Mouse (Mus musculus) inflammation-experienced regulatory T-cells, adult 6 months (primary cell): Measurements from ENCODE around the gene Sec22b. TPM values are rescaled to one million over a fixed set of nuclear protein-coding genes. Genes with fewer than 3 reads are reported as not detected.

Experiments
- ATAC-seq: one replicate; pipeline ENCODE4 v1.8.0; 2017
- polyA plus RNA-seq, 3 experiments: library from polyadenylated mRNA; unstranded; fragments of 100-300 nt; shearing (Covaris generic); gene quantifications; one replicate each; pipeline ENCODE4 v1.2.1; 2017

Gene Sec22b
- polyA plus RNA-seq, 3 experiments from 2014 or later: 74.0 to 102 (median 82.1) TPM

DNA sequence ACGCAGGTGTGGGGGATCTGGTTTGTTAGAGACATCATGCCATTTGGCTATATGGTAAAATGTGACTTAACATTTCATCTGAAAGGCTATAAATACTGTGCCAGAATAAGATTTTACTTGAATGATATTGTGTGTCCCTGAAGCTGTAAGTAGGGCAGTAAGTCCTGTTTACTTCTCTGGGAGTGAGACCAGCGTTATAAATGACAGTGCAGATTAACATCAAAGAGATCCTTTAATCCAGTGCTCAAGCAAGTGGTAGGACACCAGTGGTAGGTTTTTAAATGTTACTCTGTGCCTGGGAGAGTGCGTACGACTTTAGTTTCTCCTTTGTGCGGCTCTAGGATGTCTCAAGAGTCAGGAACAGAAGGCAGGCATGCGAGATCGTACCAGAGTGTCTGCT is 10.1 kb downstream of the Sec22b start:
- ATAC-seq: no peak

DNA sequence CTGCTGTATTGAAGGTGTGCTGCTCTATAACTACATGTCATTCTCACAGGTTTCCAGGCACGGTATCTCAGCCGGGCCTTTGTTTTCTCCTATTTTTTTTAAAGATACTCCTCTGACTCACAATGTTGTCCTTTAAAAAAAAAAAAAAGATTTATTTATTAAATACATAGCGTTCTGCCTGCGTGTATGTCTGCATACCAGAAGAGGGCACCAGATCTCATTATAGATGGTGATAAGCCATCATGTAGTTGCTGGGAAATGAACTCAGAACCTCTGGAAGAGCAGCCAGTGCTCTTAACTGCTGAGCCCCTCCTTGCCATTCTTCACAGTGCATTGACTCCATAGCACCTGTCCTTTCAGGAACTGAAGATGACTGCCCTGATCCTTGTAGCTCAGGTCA is 14.1 kb downstream of the Sec22b start:
- ATAC-seq: no peak

DNA sequence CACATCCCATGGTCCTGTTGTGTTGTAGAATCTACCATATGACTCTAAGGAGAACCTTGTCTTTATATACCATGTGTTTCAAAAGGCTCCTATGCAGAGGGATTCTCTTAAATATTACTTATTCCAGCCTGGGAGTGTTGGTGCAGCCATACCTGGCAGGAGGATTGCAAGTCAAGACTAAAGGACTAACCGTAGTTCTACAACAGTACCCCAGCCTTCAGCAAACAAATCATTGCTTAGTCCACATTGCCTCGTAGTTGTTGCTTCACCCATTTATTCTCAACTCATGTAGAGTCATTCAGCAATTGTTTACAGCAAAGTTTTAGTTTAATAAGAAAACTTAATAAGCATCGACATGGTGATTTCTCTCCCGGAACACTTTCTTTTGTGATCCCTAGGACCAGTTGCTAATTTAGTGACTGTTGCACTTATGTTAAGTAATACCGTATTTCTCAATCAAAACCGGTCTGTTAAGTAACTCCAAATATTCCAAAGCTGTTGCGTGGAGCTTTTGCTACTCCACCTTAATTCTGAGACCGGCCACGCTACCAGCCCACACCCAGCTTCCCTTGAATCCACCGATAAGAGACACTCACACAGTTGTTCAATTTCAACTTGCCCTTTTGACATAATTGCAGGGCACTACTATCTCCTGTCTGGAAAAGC is 18.0 kb downstream of the Sec22b start:
- ATAC-seq: no peak

DNA sequence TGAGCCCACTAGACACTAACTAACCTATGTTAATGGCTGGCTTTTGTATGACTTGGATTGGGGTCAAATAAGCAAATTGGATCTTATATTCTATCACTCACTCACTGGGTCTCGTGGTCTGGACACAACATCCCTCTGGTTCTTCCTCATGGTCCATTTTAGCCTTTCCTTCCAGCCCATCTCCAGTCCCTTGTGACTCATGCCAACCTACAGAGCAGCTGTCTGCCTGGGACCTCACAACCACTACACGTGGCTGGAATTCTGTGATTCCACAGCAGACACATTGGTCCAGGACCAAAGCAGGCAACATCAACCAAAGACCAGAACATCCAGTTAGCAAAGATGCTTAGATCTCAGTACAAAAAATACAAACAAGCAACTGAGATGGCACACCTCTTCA is 24.3 kb downstream of the Sec22b start:
- ATAC-seq: no peak

- ATAC-seq: no peak
Observed at GRCm38 (mm10) chr3:97927322-97927721, 26.3 kb downstream of the Sec22b start.

DNA sequence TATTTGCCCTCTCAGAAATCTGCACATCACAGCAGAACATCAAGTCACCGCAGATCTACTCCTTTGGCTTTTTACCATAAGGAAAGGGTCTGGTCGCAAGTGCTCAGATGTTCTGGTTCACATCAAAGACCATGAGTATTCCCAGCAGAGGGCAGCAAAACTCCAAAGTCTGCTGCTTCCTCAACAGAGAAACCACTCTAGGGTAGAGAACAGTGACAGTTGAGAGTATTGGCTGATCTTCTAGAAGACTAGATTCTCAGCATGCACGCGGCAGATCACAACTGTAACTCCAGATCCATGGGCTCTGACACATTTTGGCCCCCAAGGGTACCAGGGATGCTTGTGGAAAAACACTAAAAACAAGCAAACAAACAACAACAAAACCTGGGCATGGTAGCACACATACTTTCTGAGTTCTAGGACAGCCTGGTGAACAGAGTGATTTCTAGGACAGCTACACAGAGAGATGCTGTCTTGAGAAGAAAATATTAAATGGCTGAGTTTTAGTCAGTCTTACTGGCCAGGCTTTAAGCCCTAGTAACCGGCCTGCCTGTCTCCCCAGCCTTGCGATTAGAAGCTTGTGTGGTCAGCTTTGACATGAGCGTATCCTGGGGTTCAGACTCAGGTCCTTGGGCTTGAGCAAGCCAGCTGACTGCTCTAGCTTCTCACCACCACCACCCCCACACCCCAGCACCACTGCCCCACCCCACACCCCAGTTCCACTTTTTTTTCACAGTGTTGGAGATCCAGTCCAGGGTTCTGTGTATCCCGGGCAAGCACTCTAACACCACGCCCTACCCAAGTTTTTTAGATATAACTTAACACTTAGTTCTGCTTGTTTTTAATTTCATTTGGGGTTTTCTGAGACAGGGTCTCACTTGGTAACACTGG is 28.2 kb downstream of the Sec22b start:
- peak; percentile 38 for ATAC-seq

DNA sequence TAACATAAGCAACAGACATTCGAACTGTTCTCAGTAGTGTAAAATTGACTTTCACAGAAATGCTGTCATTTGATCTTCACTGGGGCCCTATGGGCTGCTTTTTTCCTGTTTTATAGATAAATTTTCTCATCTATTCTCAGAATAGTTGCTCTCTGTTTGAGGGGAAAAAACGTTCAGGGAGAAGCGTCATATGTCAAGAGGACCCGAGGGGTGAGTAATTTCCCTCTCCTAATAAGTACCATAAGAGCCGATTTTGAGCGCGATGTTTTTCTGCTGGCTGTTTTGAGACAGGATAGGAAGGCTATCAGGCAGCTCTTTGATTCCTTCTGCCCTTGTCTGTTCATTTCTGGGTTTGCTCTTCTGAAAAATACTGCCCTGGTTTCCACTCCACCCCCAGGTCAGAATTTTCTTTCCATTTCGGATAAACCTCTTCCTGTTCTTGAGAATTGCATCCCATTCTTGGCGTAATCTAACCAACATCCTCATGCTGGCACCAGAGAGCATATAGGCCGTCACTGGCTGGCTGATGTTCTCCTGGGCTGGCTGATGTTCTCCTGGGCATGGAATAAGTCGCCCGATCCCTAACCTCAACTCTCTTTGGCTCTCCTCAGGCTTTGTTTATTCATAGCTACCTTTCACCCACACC is 29.3 kb downstream of the Sec22b start:
- ATAC-seq: no peak

- no peak for ATAC-seq
Observed at GRCm38 (mm10) chr3:97930787-97931158, 29.8 kb downstream of the Sec22b start.

GRCm38 (mm10) chr3:97931310-97931885 is 30.4 kb downstream of the Sec22b start:
- no peak for ATAC-seq

DNA sequence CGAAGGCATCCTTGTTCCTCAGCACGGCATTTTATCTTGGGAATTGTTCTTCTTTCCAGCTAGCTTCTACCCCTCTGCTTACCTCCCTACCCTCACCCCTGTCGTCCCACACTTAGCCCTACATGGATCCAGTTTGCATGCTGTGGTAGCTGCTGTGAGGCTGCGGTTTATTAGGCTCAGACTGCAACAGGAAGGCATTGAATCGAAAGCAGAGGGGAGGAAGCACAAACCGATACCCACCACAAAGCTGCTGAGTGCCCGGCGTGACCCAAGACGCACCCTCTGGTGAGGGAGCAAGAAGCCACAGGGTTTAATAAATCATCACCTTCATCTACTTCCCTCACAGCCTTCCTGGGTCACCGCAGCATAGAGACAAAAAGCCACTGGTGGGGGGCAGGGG is 31.1 kb downstream of the Sec22b start:
- ATAC-seq: peak; percentile 64

- peak; percentile 12 for ATAC-seq
Observed at GRCm38 (mm10) chr3:97932771-97933170, 31.8 kb downstream of the Sec22b start.

- peak; percentile 27 for ATAC-seq
Observed at GRCm38 (mm10) chr3:97933251-97933650, 32.3 kb downstream of the Sec22b start.

- no peak for ATAC-seq
Observed at GRCm38 (mm10) chr3:97933811-97934210, 32.8 kb downstream of the Sec22b start.

- no peak for ATAC-seq
Observed at GRCm38 (mm10) chr3:97934331-97935300, 33.6 kb downstream of the Sec22b start.

DNA sequence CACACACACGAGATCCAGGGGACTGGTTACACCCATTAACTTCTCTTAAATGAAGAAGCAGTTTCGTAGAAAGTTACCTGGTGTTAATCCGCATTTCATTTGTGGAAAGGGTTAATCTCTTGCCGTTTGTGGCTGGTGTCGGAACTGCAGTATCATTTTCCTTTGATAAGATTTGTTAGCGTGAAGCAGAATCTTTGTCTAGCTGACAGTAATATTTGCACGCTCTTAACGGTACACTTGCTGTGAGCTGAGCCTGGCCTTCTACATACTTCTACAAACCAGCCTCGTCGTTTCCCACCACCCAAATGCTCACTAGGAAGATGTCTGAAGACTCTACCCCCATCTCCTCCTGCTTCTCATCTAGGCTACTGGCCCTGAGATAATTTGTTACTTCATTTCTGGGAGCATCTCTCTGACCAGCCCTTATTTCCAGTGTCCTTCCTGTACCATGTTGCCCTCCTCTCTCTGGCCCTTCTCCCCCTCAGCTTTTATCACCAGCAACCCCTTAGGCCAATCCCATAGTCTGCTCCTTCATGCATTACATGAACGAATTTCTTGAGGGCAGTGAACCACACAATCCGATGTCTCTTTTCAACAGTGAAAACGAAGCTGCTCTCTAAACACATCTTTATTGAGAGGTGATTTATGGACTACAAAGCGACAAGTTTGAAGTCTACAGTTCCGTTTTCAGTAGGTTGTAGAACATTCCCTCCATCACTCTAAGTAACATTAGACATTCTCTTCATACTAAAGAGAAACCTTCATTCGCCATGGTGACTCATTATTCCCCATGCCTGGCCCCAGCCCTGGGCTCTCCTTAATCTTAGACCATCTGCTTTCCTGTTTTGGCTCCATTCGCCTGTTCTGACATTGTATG is 36.3 kb downstream of the Sec22b start:
- no peak for ATAC-seq

GRCm38 (mm10) chr3:97937945-97938266 is 36.9 kb downstream of the Sec22b start:
- ATAC-seq: no peak

GRCm38 (mm10) chr3:97938814-97939526 is 38.0 kb downstream of the Sec22b start:
- ATAC-seq: no peak

DNA sequence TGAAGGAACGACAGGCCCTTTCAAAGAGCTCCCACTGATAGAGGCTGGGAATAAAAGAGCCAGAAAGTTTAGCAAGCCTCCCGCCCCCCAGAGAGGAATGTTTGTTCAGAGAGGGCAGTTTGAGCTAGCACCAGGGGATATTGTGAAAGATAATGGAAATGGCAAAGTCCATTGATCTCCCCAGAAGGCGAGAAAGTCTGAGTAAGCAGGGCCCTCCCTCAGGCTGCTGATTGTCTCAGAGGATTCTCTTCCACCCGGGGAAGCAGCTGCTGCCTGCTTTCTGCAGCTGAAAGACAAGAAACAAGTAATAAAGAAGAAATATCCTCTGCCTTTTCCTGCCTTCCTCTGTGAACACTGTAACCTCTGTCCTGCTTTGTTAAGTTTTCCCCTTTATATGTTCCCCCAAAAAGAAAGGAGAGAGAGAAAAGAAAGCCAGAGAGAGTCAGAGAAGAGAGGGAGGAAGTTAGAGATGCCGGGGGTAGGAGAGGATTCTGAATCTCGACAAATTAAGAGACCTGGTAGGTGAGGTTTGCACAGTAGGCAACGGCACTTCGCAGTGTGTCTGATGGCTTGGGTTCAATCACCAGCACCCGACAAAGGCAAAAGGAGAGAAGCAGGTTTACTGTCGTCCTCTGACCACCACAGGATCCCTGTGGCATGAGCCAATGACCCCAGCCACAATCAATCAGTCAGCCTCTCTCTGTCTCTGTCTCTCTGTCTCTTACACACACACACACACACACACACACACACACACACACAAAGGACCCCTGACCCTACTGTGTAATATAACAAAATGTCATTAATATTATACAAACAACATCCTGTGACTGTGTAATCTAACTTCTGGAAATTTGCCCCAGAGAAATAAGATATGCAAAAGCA is 38.9 kb downstream of the Sec22b start:
- ATAC-seq: no peak

DNA sequence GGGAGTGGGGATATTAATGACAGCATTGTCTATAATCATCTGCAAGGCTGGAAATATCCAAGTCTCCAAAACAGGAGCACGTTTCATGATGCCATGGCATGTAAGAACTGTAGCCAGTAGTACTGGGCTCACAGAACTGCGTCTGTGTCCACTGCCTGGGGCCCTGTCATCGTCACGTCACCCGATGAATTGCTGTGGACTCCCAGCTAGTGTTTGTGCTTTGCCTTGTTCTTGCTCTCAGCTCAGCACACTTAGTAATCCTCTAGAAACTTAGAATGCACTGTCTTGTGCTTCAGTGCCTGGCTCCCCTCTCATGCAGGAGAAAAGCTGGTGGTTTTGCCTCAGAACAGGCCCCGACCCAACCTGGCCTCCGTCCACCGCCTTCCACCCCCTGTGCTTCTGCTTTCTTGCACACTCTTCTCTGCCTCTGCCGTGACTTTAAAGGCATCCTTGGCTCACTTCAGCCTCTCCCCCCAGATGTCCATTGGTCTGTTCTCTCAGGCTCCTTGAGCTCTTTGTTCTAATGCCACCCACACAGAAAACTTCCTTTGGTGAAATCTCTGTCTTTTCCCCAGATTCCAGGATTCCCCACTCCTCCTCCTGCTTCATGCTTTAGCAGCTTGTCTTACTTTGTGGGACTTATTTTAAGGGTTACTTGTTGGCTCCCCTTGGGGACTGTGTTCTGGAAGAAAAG is 39.7 kb downstream of the Sec22b start:
- ATAC-seq: no peak
